Mouse (Mus musculus) urinary bladder, postnatal 36 days (tissue): ENCODE measurements at regions not wholly inside any gene's neighbourhood (a gene's known extent, or its start where the extent isn't known, plus 50 kb on each side); places are given as distances from the start of the nearest gene placed in this dataset.

Experiments used
- DNase-seq, 2 experiments: peaks; one replicate each; pipeline ENCODE4 v3.0.0; 2022; ENCODE audit warnings: low spot score in 2 of 2, mixed read lengths in 1 of 2

DNA sequence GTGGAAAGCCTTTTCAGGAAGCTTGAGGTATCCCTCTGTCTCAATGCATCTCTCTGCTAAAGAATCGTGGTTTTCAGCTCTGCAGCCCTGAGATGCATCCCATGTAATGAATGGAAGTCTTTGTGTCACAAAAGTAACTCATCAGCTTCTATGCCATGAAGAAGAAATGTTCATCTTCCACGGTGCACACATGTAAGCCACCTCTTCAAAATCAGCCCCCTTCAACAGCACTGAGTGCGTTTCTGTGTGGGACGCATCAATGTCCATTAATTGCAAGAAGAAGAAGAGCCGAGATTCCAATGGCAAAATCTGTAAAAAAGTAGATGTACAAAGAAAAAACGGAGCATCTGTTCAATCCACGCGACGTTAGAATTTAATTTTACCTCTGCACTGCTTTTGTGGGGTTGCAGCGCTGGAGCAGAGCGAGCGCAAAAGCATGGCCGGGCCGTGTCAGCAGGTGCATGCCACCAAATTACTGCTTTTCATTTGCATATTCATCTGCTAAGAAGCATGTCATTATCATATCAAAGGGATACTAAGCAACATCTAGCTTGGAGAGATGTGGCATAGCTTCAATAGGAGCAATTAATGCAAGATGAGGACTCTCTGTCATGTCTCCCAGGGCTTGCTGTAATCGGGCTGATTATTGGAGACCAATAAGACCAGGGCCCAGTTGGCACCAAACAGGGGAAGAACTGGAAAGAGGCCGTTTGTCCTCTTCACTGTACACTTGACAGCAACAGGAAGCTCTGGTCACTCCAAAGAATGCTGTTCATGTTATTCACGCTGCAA is 185.0 kb upstream of the Sox2 start:
- no peak for DNase-seq

- no peak for DNase-seq
These were observed 191.4 kb upstream of the Sox2 start for GRCm38 (mm10) chr3:34458766-34459165.

DNA sequence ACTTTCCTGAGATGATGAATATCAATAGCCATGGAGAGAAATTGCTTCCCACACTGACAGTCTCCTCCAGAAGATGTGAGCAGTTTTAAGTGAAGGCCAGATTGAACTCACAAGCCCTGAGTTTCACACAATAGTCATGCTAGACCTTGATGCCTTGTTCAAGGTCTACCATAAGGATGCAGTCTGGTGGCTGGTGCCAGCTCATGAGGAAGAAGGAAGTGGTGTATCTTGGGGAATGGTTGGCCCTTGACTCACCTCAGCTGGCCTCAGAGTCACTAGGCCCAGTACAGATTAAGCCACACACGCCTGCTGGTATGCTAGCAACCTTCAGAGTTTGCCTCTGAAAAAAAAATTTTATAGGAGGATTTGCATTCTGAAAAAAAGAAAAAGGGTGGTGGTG is 192.4 kb upstream of the Sox2 start:
- no peak for DNase-seq

DNA sequence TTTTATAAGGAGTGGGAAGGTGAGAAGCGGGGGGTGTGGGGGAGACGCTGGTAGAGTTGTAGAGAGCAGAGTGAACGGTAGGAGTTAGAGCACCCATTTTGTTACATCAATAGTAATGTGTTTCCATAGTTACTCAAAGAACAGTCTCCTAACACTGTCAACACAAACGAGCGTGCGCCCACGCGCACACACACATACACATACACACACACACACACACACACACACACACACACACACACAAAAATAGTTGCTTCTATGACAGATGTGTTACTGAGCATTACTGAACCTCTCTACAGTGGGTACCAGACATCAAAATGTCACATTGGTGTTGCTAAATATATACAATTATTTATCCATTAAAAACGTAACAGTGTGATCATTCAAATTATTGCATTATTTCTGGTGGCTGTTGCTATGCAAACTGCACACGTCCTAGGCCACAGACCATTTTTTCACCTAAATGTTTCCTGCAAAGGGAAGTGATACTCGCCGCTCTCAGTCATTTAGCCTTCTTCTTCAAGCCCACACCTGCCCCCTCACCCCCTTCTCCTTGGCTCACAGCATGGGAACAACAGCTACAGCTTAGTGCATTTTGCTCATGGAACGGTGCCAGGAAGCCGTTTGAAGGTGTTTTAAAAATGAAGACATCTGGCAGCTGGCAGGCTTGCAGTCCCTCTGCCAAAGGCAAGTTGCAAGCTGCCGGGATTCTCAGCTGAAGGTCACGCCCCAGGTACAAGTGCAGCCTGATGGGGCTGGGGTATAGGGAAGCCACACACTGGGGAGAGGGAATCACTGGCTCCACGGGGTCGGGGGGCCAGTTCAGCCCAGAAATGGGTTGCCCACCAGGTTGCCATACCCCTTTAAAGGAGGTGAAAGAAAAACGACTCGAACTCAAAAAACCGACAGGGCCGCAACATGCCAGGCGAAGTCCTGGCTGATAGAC is 193.4 kb upstream of the Sox2 start:
- no peak for DNase-seq

DNA sequence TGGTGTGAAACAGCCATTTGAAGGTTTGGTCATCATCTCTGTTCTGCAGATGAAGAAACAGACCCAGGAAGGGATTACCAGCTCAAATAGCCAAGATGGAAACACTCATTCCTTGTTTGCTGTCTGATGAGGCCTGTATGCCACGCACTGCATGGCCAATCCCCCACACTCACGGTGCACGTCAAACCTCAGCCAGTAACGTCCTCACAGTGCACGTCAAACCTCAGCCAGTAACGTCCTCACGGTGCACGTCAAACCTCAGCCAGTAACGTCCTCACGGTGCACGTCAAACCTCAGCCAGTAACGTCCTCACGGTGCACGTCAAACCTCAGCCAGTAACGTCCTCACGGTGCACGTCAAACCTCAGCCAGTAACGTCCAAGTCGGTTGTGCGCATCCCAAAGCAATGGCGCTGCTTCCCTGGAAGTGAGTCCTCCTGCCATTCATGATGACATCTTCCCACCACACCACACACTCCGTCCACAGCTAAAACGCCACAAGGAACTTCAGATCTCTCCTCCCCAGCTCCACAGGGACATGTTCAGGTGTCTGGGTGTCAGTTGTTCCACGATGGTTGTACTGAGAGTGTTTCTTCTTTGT is 196.1 kb upstream of the Sox2 start:
- DNase-seq, result no peak

DNA sequence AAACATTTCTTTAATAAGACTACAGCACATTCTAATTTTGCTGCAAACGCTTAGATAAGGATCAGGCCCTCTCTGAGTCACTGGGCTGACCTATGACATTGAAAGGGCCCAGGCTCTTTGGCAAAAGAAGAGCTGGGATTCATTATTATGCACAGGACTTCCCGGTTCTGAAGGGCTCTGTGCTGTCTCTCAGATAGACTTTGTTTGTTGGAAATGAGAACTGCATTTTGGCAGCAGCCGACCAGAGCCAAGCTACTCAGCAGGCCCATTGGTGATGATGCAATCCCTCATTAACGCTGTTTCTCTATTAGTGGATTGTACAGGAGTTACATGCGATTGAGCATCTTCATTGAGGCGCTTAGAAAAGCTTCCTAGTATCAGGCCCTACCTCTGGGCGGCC is 204.9 kb upstream of the Sox2 start:
- DNase-seq, result no peak

DNA sequence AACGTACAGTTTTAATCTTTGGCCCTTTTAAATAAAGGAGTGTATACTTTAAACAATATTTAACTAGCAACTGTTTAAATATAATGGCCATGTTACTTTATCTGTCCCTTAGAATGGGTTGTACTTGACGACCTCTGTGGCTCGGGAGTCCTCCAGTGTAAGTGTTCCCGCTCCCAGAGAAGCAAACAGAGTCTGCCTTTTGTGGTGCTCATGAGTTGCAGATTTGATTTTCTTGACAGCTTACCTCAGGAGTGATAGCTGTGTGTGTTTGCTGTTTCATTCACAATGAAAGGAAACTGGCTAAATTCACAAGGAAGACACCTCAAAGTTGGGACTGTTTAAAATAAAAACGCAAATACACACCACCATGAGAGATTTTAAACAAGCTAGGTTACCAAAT is 205.4 kb upstream of the Sox2 start:
- no peak for DNase-seq

DNA sequence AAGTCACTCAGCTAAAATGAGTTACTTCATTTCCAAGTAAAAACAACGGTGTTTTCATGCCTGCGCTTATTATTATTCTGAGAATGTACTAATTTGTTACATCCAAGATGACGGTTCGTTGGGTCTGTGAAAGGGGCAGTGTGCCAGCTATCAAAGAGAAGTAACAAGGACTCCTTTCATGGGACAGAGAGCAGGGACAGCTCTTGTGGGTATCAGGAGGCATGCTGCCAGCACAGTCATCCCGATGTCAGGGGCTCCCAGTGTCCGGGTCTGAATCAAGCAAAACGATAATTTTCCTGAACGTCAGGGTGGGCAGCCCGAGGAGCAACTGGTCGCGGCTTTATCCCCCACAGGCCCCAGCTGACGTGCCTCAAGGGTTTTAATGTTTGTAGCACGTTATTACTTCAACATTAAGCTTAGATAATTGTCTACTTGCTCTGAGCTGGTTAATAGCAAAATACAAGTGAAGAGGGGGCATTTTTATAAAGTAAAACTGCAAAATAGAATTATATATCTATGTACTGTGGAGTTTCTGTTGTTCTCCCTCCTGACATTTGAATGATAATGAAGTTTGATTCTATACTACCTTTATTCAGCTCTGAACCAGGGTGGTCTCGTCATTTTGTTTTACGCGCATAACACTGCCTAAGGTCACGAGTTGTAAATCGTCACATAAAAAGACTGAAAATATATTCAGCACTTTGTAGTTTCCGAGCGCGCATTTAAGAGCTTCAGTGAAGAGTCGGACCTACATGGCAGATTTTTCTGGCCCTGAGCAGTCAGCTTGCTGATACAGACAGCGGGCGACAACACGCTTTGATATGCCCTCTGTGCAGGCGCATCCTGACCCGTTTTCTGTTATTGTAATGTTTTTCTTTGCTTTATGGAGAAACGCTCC is 206.2 kb upstream of the Sox2 start:
- DNase-seq, result no peak

GRCm38 (mm10) chr3:34443307-34443706 is 206.9 kb upstream of the Sox2 start:
- DNase-seq, result no peak

- DNase-seq, result no peak
These were observed 208.4 kb upstream of the Sox2 start for GRCm38 (mm10) chr3:34441792-34442191.

GRCm38 (mm10) chr3:34441266-34441665 is 208.9 kb upstream of the Sox2 start:
- DNase-seq, result no peak

DNA sequence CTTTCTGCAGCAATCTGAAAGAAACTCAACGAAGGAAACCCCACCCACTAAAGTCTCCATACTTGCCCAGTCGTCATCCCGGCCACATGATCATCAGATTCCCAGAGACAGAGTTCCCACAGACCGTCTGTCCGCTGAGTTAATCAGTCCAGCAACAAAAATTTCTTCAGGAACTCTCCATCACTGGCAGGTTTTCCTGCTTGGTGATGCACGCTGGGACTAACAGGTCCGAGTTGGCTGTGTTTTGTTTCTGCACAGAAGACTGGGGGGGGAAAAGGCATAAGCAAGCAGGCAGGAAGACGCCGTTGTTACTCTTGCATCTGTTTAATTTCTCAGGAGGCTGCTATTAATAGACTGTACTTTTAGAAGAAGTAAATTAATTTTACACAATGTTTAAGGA is 215.3 kb upstream of the Sox2 start:
- no peak for DNase-seq

DNA sequence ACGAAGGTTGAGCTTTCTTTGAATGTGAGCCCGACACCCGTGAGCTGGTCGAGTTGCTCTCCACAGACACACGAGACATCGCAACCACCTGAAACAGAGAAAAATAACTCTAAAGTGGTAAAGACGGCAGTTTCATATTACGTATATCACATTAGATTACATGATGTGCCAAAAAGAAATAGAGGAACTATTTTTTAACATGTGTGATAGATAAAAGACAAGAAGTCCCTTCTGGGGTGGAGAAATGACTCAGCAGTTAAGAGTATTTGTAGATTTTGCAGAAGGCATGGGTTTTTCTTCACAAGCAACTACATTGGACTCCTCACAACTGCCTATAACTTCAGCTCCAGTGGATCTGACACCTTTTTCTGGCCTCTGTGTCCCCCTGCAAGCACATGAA is 222.2 kb upstream of the Sox2 start:
- no peak for DNase-seq

- DNase-seq, result no peak
These were observed 222.7 kb upstream of the Sox2 start for GRCm38 (mm10) chr3:34427495-34427894.

DNA sequence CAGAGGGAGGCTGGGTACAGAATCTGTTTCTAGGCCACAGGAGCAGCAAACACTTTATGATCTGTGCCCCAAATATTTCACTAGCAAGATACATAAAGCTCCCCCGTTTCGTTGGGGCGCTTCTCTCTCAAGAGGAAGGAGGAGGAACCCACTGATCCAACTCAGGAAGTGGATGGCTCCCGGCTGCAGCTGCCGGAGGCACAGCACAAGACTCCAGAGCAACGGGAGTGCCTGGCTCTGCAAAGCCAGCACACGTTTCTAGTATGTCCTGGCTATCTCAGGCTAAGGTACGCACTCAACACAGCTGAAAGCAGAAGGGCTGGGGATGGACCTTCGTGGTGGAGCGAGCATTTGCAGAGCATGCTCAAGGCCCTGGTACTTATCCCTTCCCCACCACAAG is 223.2 kb upstream of the Sox2 start:
- no peak for DNase-seq

DNA sequence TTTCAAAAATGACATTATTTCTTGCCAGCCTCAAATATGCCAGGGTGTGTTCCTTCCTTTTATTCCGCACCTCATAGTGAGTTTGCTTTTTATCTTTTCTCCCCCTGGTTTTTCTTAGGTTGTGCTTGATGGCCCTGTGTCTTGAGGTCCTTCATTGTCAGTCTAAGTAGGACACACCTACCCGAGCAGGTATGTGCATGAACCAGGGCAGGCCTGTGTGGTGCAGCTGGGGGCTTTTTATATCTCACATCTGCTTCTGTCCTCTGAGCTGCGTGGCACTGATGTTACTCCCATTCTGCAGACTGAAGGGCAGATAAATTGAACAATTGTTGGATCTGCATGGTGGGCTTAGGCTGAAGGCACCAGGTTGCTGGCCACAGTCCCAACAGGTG is 238.3 kb upstream of the Sox2 start:
- no peak for DNase-seq

- DNase-seq, result no peak
These were observed 238.9 kb upstream of the Sox2 start for GRCm38 (mm10) chr3:34411142-34411914.

- no peak for DNase-seq
These were observed 246.6 kb upstream of the Sox2 start for GRCm38 (mm10) chr3:34403586-34403985.

GRCm38 (mm10) chr3:34391275-34391674 is 258.9 kb upstream of the Sox2 start:
- no peak for DNase-seq

DNA sequence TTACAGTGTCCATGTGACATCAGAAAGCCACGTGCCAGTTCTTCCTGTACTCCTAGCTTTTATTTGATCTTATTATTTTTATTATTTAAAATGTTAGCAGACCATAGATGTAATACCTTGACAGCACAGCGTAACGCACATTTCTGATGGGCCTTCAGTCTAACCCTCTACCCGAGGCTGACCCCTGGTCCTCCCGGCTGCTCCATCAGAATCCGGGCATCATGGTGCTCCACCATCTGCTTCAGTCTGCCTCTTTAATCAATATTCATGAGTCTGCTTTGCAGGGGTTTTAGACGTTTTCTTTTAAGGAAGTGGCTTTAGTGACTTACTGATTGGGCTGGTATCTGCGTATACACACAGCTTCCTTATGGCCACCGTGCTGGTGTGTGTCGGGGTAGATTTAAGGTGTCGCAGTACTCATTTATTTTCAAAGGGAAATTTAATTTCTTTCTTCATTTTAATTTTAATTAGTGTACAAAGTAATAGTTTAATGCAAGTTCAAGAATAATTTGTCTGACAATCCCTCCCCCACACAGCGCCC is 265.2 kb upstream of the Sox2 start:
- DNase-seq, result no peak
